8 mouse cellular contexts compared by ENCODE assay signal in genomic region chr3:89101812-89102494, GRCm38 (mm10). TPM values are rescaled to one million over a fixed set of nuclear protein-coding genes. Genes with fewer than 3 reads are reported as not detected.
DNase-seq lines count a peak whose midpoint lies in the region; ATAC-seq lines count a peak whose summit lies in the region.

Fdps (minus strand) TSS chr3:89101959.

- DNase-seq in R1 (ENCODE audit: low read depth, low spot score) = peak; percentile 100
- DNase-seq in cerebellum, postnatal 25 days = peak; percentile 92 to 95
- DNase-seq in frontal cortex, postnatal 25 days (ENCODE audit: low spot score in 2 of 2) = peak; percentile 84 to 91
- peak; percentile 97 for DNase-seq in hindbrain, embryonic 14.5 days (ENCODE audit: low spot score)
- peak; percentile 93 to 96 for DNase-seq in layer of hippocampus, postnatal 36 days
- peak; percentile 100 for DNase-seq in lung, postnatal 36 days
- DNase-seq in retina, postnatal 1 day = peak; percentile 100
- peak; percentile 60 to 93 for DNase-seq in urinary bladder, adult 18-20 months (ENCODE audit: low spot score in 2 of 2)

- peak; percentile 99 for ATAC-seq in hindbrain, embryonic 14.5 days (ENCODE audit: low FRiP score)

- H3K4me1 ChIP-seq in hindbrain, embryonic 14.5 days (replicated peaks; ENCODE audit: control insufficient read depth, insufficient read depth, low read length) = peaks cover 16% of the 10 kb centered on the region

- peak within 1 kb of the TSS; percentile 80 for H3K4me2 ChIP-seq in hindbrain, embryonic 14.5 days (replicated peaks)

- H3K4me3 ChIP-seq in hindbrain, embryonic 14.5 days (replicated peaks; ENCODE audit: low read length) = peak within 1 kb of the TSS; percentile 65

- no peaks in the 10 kb centered on the region for H3K27me3 ChIP-seq in hindbrain, embryonic 14.5 days (ENCODE audit: control insufficient read depth, insufficient read depth, low read length)

- peak within 1 kb of the TSS; percentile 65 for H3K9ac ChIP-seq in hindbrain, embryonic 14.5 days

- WGBS in hindbrain, embryonic 14.5 days = under 1% methylated on average over 26 of the region's 26 CpGs

- no peaks in the 10 kb centered on the region for H3K9me3 ChIP-seq in hindbrain, embryonic 14.5 days (ENCODE audit: control insufficient read depth, low read length)

- H3K36me3 ChIP-seq in hindbrain, embryonic 14.5 days (replicated peaks; ENCODE audit: control insufficient read depth, insufficient read depth) = peaks cover 34% of the 10 kb centered on the region

- H3K27ac ChIP-seq in hindbrain, embryonic 14.5 days = peak within 1 kb of the TSS; percentile 86

RNA-seq across cellular contexts. Expression of gene Fdps, which starts in this region (rescaled TPM):
- 416 and 468 TPM in 2 replicates for polyA plus RNA-seq in hindbrain, embryonic 14.5 days (2014; fragmentation: Nextera tagmentation; extraction: Ambion mirVana)
- 10 to 100 TPM; 78.8 to 80.0 TPM for total RNA-seq in layer of hippocampus, postnatal 36 days (2021)

Comparison
In these comparisons a context has a peak if more than half of its experiments do, and no peak if none do; other contexts are left out.
1. Peak in every context shown above with its lines: DNase-seq, ATAC-seq, H3K4me3 ChIP-seq and H3K27ac ChIP-seq.